Mouse (Mus musculus): ENCODE data around the gene Fam83g. TPM values are rescaled to one million over a fixed set of nuclear protein-coding genes. Genes with fewer than 3 reads are reported as not detected.

The Fam83g gene
- polyA plus RNA-seq, 1 experiment from 2014 or later = 0.68 TPM

DNA sequence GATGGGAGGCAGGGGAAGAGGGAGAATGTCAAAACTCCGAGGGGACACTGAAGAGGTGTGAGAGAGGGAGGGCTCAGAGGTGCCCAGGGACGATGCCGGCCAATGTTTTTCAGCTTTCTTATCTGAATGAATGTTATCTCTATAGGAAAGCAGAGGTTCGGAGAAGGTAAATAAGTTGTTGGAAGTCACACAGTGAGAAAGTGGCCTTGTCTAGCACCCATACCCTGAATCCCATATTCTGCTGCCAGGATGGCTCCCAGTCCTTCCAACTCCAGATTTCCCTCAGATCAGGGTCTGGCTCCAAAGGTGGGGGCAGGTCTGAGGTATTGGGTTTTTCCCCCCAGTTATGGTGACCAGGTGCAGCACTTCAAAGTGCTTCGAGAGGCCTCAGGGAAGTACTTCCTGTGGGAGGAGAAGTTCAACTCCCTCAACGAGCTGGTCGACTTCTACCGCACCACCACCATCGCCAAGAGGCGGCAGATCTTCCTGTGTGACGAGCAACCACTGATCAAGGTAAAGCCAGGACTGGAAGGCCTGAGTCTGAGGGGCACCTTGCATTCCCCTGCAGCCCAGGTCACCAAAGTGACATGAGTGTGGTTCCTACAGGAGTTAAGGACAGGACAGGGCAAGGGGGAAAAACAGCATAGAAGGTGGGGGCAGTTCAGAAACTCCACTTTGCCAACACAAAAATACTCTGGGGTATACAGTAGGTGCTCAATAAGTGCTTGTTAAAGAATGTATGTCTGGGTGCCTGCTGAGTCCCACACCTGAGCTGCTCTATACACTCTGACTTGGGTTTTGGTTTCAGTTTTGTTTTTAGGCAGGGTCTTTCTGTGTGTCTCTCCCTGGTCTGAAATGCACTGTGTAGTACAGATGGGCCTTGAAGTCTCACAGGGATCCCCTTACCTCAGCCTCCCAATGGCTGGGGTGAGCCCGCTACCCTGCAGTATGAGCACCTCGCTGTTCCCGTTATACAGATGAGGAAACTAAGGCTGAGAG, 14.1 kb upstream of the Fam83g start:
- no peak overlapping the region for H3K27ac ChIP-seq
- no peaks in the 10 kb centered on the region for H3K36me3 ChIP-seq
- no peak for DNase-seq (ENCODE audit: low spot score)
- no peaks in the 10 kb centered on the region for H3K9me3 ChIP-seq
- no peak overlapping the region for H3K4me3 ChIP-seq
- WGBS = 84% methylated on average over 14 of the region's 14 CpGs
- H3K27me3 ChIP-seq (ENCODE audit: insufficient read depth, poor library complexity, severe bottlenecking) = peaks cover 41% of the 10 kb centered on the region; the same call in 1 of the 2 replicates
- H3K4me1 ChIP-seq (replicated peaks) = peaks cover 33% of the 10 kb centered on the region

GRCm38 (mm10) chr11:61671781-61672383, 12.0 kb upstream of the Fam83g start:
- WGBS = 62% methylated on average over 19 of the region's 19 CpGs

GRCm38 (mm10) chr11:61673686-61674085, 10.2 kb upstream of the Fam83g start:
- Histone ChIP-seq H3K9me3 (no peaks in the 10 kb centered on the region), H3K4me1 (replicated peaks) (peaks cover 43% of the 10 kb centered on the region), H3K36me3 (no peaks in the 10 kb centered on the region), H3K4me3 (no peak overlapping the region), H3K27ac (no peak overlapping the region), H3K27me3 (ENCODE audit: insufficient read depth, poor library complexity, severe bottlenecking) (peaks cover 40% of the 10 kb centered on the region; the same call in 1 of the 2 replicates)
- peak; percentile 48 for DNase-seq (ENCODE audit: low spot score)
- 32% methylated on average over 8 of the region's 8 CpGs for WGBS

More at GRCm38 (mm10) chr11:61671781-61672383, 12.0 kb upstream of the Fam83g start:
- DNase-seq (ENCODE audit: low spot score) = no peak
- no peaks in the 10 kb centered on the region for H3K36me3 ChIP-seq
- H3K9me3 ChIP-seq = no peaks in the 10 kb centered on the region
- no peak overlapping the region for H3K4me3 ChIP-seq
- peak overlapping the region; percentile 26; the same call in 1 of the 2 replicates for H3K27ac ChIP-seq
- H3K27me3 ChIP-seq (ENCODE audit: insufficient read depth, poor library complexity, severe bottlenecking) = peaks cover 44% of the 10 kb centered on the region; the same call in 1 of the 2 replicates
- H3K4me1 ChIP-seq (replicated peaks) = peaks cover 49% of the 10 kb centered on the region

GRCm38 (mm10) chr11:61674151-61674838, 9.6 kb upstream of the Fam83g start:
- WGBS = 23% methylated on average over 19 of the region's 19 CpGs
- Histone ChIP-seq H3K27ac (peak overlapping the region; percentile 63), H3K27me3 (ENCODE audit: insufficient read depth, poor library complexity, severe bottlenecking) (peaks cover 39% of the 10 kb centered on the region; the same call in 1 of the 2 replicates), H3K9me3 (no peaks in the 10 kb centered on the region), H3K4me1 (replicated peaks) (peaks cover 45% of the 10 kb centered on the region), H3K4me3 (peak overlapping the region; percentile 33), H3K36me3 (no peaks in the 10 kb centered on the region)
- DNase-seq (ENCODE audit: low spot score) = no peak

- H3K4me1 ChIP-seq (replicated peaks) = peaks cover 50% of the 10 kb centered on the region
- peak overlapping the region; percentile 33 for H3K4me3 ChIP-seq
- H3K27ac ChIP-seq = peak overlapping the region; percentile 70
- H3K9me3 ChIP-seq = no peaks in the 10 kb centered on the region
- WGBS = under 1% methylated on average over 8 of the region's 8 CpGs
- peaks cover 34% of the 10 kb centered on the region; the same call in 1 of the 2 replicates for H3K27me3 ChIP-seq (ENCODE audit: insufficient read depth, poor library complexity, severe bottlenecking)
- peak; percentile 85 for DNase-seq (ENCODE audit: low spot score)
- H3K36me3 ChIP-seq = no peaks in the 10 kb centered on the region
Observed at GRCm38 (mm10) chr11:61674839-61675159, 9.1 kb upstream of the Fam83g start.

DNA sequence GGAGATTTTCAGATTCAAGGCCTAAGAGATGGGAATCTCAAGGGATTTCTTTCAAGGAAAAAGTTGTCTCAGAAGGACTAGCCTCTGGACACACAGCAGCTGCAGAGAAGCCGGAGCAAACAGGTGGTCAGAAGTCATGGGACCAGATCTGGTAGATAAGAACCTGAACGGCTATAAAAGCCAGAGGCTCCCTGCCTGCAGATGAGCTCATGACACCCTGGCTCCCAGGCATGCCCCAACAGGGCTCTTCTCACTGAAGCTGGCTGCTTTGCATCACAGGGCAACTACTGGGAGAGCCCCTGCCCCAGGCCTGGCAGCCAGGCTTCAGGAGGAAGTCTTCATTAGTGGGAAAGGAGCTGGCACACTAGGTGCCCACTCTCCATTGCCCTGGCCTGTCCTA, 8.6 kb upstream of the Fam83g start:
- Histone ChIP-seq H3K4me1 (replicated peaks) (peaks cover 50% of the 10 kb centered on the region), H3K27ac (peak overlapping the region; percentile 70; the same call in 1 of the 2 replicates), H3K9me3 (no peaks in the 10 kb centered on the region), H3K4me3 (0 out of 2 replicates have a peak overlapping the region, but pooled peaks have one; percentile 9), H3K36me3 (no peaks in the 10 kb centered on the region), H3K27me3 (ENCODE audit: insufficient read depth, poor library complexity, severe bottlenecking) (peaks cover 34% of the 10 kb centered on the region; the same call in 1 of the 2 replicates)
- WGBS = 61% methylated on average over 2 of the region's 2 CpGs
- no peak for DNase-seq (ENCODE audit: low spot score)

DNA sequence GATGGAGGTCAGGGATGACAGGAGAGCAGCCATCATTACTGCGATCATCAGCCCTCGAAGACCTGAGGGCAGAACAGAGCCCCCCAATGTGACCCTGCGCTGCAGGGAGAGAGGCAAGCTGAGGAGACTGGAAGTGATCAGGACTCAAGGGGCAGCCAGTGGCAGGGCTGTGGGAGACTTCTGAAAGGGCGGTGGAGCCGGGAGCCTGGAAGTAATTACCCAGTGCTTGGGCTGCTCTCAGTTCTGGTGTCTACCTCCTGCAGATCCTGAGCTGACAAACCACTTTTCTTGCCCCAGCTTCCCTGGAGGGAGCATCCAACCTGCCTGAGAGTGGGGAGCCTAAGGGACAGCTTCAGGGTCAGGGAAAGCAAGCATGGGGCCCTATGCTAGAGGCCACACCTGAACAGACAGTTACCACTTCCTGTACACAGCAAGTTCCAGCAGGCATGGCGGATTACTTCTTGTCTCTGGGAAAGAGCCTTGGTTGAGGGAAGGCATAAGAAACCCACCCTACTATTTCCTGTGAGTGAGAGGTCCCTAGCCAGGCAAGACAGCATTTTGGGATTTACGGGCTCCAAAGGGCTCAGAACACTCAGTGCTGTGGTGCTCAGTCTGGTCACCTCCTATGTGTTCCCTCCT, 7.6 kb upstream of the Fam83g start:
- 63% methylated on average over 7 of the region's 7 CpGs for WGBS
- peak; percentile 39 for DNase-seq (ENCODE audit: low spot score)
- Histone ChIP-seq H3K9me3 (no peaks in the 10 kb centered on the region), H3K4me3 (no peak overlapping the region), H3K4me1 (replicated peaks) (peaks cover 45% of the 10 kb centered on the region), H3K27ac (0 out of 2 replicates have a peak overlapping the region, but pooled peaks have one; percentile 70), H3K36me3 (no peaks in the 10 kb centered on the region), H3K27me3 (ENCODE audit: insufficient read depth, poor library complexity, severe bottlenecking) (peaks cover 28% of the 10 kb centered on the region; the same call in 1 of the 2 replicates)

GRCm38 (mm10) chr11:61677709-61678108, 6.2 kb upstream of the Fam83g start:
- 84% methylated on average over 4 of the region's 4 CpGs for WGBS
- Histone ChIP-seq H3K36me3 (no peaks in the 10 kb centered on the region), H3K4me1 (replicated peaks) (peaks cover 44% of the 10 kb centered on the region), H3K4me3 (no peak overlapping the region), H3K27me3 (ENCODE audit: insufficient read depth, poor library complexity, severe bottlenecking) (peaks cover 30% of the 10 kb centered on the region), H3K27ac (no peak overlapping the region), H3K9me3 (no peaks in the 10 kb centered on the region)
- DNase-seq (ENCODE audit: low spot score) = no peak

DNA sequence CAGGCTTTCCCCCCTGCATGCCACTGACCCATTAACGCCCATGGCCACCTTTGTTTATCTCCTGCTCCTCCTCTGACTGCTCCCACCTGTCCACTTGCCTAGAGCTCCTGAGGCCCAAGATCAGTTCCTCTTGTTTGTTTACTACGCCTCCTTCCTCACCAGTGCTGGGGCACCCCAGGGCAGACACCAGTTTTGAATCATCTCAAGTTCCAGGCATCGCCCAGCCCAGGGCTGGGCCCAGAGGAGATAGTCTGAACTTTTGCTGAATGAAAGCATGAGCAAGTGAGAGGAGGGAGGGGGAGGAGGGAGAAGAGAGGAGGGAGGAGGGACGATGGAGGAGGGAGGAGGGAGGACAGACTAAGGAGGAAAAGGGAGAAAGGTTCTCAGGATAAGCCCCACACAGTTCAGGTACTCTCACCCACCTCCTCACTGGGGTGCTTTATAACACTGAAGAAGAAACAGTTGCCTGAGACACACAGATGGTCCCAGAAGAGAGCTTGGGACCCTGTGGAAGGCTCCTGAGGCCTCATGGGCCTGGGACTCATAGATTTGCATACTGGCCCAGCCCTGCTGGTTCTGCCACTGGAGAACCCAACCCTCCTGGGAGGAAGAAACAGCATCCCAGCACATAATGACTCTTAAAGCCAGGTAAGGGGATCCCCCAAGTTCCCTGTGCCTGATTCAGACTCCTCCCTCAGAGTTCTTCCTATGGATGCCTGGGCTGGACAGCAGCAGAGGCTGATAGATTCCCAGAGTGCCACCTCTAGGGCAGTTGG, 4.6 kb upstream of the Fam83g start:
- DNase-seq (ENCODE audit: low spot score) = no peak

DNA sequence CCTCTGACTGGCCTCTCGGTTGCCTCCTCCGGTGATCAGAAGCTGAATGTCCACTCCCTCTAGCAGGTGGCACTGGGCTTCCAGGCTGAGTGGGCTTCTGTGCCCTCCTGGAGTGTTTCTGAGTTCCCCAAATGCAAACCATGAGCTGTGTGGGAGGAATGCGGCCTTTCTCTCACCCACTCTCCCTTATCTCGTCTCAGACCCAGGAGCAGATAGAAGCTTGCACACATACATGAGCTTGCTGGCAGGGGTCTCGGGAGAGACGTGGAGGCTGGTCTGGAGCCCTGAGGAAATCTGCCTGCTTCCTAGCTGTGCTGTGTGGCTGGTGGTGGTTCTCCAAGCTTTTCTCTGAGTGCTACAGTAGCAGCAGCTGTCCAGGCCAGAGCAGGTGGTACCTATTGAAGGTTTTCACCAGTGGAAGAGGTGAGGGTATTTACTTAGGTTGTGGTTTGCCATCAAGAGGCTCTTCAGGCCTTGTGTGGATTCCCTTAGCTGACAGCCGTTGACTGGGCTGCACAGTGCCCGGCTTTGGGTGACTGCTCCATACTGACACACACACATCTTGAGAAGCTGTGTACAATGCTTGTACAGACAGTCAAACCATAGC, 1.3 kb downstream of the Fam83g start:
- no peak for DNase-seq (ENCODE audit: low spot score)
- H3K36me3 ChIP-seq = no peaks in the 10 kb centered on the region
- peaks cover 41% of the 10 kb centered on the region for H3K4me1 ChIP-seq (replicated peaks)
- H3K9me3 ChIP-seq = no peaks in the 10 kb centered on the region
- no peak overlapping the region for H3K27ac ChIP-seq
- 75% methylated on average over 8 of the region's 8 CpGs for WGBS
- H3K4me3 ChIP-seq = peak overlapping the region; percentile 50
- H3K27me3 ChIP-seq (ENCODE audit: insufficient read depth, poor library complexity, severe bottlenecking) = peaks cover 55% of the 10 kb centered on the region

More for the DNA sequence above, 4.6 kb upstream of the Fam83g start:
- no peaks in the 10 kb centered on the region for H3K36me3 ChIP-seq
- no peak overlapping the region for H3K4me3 ChIP-seq
- H3K4me1 ChIP-seq (replicated peaks) = peaks cover 48% of the 10 kb centered on the region
- 67% methylated on average over 4 of the region's 4 CpGs for WGBS
- H3K27ac ChIP-seq = no peak overlapping the region
- peaks cover 31% of the 10 kb centered on the region for H3K27me3 ChIP-seq (ENCODE audit: insufficient read depth, poor library complexity, severe bottlenecking)
- no peaks in the 10 kb centered on the region for H3K9me3 ChIP-seq

DNA sequence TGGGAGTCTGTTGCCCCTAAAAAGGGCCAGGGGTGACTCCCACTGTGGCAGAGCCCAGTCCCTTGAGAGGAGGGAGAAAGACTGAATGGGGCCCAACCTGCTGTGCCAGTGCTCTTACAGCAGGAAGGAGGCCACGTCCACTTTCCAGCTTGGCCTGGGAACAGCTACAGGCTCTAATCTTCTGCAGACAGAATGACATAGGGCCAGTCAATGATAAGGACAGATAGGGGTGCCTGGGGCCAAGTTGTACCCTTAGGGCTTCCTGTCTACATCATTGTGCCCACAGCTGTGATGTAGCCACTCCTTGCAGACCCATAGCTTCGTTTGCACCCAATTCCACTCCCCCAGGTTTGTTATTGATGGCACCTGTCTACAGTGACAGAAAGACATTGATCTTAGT, 2.2 kb downstream of the Fam83g start:
- WGBS = 62% methylated on average over 2 of the region's 2 CpGs
- Histone ChIP-seq H3K4me3 (no peak overlapping the region), H3K27me3 (ENCODE audit: insufficient read depth, poor library complexity, severe bottlenecking) (peaks cover 55% of the 10 kb centered on the region), H3K36me3 (no peaks in the 10 kb centered on the region), H3K27ac (no peak overlapping the region), H3K4me1 (replicated peaks) (peaks cover 41% of the 10 kb centered on the region), H3K9me3 (no peaks in the 10 kb centered on the region)
- no peak for DNase-seq (ENCODE audit: low spot score)

Measured in hindbrain, embryonic 10.5 days (tissue).